Mouse (Mus musculus) CH12.LX (cell line): Measurements from ENCODE around the gene Apba2.

Experiments used
- CTCF ChIP-seq, 2 experiments: IDR thresholded peaks in 1 of 2; conservative IDR thresholded peaks in 1 of 2; 2 replicates each; pipeline ENCODE4 v1.5.1; 2011 to 2012; ENCODE audit warnings: low read depth in 2 of 2, low read length in 2 of 2, improper control_type of control experiment in 1 of 2, inconsistent platforms in 1 of 2, mild to moderate bottlenecking in 1 of 2, moderate library complexity in 1 of 2
- JUND ChIP-seq: conservative IDR thresholded peaks from 2 replicates; pipeline ENCODE4 v1.6.1; 2011; ENCODE audit warnings: low read depth, low read length, improper control_type of control experiment

- TF ChIP-seq JUND (no peak), CTCF (conservative IDR thresholded peaks at IDR 0.05 in 1 of 2, IDR thresholded peaks at IDR 0.05 in 1 of 2; ENCODE audit: low read depth in 2 of 2, low read length in 2 of 2) (no peak)
Observed at GRCm38 (mm10) chr7:64662506-64662905, 161.0 kb downstream of the Apba2 start.
